Mouse (Mus musculus): ENCODE data around the gene Atp6v0e. TPM values are rescaled to one million over a fixed set of nuclear protein-coding genes. Genes with fewer than 3 reads are reported as not detected.

Atp6v0e gene
- polyA plus RNA-seq, 1 experiment from 2014 or later = 255 TPM

DNA sequence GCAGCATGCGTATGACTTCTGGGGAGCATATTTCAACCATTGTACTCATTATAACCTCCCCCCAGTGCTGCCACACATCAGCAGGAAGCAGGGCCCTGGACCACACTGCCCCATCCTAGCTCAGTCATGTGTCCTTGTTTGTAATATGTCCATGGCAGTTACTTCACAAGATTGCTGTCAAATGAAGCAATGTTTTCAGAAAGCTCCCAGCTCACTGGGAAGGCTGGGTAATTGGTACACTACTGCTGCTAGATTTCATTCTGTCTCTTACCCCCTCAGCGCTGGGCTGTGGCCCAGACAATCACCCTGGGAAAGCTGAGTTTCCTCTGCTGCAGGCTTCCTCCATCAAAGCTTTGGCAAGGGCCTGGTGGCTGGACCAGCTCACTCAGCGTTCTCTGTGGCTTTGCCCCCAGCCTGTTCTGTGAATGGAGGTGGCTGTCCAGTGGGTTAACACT lies 22.7 kb upstream of the Atp6v0e start:
- Histone ChIP-seq H3K36me3 (peaks cover 73% of the 10 kb centered on the region), H3K9ac (no peak overlapping the region), H3K4me3 (replicated peaks) (no peak overlapping the region), H3K4me1 (no peaks in the 10 kb centered on the region), H3K27ac (replicated peaks) (no peak overlapping the region), H3K9me3 (replicated peaks) (no peaks in the 10 kb centered on the region), H3K27me3 (no peaks in the 10 kb centered on the region), H3K4me2 (replicated peaks) (no peak overlapping the region)
- WGBS = 91% methylated on average over 3 of the region's 3 CpGs
- no peak for ATAC-seq (ENCODE audit: insufficient number of reproducible peaks, low FRiP score, low TSS enrichment, low read depth)

GRCm38 (mm10) chr17:26643456-26643855 lies 19.6 kb upstream of the Atp6v0e start:
- no peak overlapping the region for H3K4me2 ChIP-seq (replicated peaks)
- H3K9ac ChIP-seq = no peak overlapping the region
- no peaks in the 10 kb centered on the region for H3K9me3 ChIP-seq (replicated peaks)
- H3K27me3 ChIP-seq = no peaks in the 10 kb centered on the region
- peaks cover 76% of the 10 kb centered on the region for H3K36me3 ChIP-seq
- H3K4me3 ChIP-seq (replicated peaks) = no peak overlapping the region
- no peaks in the 10 kb centered on the region for H3K4me1 ChIP-seq
- ATAC-seq (ENCODE audit: insufficient number of reproducible peaks, low FRiP score, low TSS enrichment, low read depth) = no peak
- 85% methylated on average over 8 of the region's 8 CpGs for WGBS
- no peak overlapping the region; the same call in 1 of the 2 replicates for H3K27ac ChIP-seq (replicated peaks)

DNA sequence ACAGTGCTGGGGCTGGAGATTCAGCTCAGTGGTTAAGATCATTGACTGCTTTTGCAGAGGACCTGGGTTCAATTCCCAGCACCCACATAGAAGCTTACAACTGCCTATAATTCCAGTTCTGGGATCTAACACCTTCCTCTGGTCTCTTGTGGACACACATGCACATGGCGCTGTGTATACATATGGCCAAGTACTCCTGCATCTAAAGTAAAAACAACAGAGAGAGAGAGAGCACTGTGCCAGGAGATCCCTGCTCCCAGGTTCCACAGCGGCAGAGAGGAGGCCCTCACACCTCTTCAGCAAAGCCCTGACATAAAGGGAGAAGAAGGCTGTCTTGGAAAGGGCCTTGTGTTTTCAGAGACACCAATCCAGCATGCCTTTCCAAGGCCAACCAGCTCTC lies 19.0 kb upstream of the Atp6v0e start:
- H3K36me3 ChIP-seq = peaks cover 80% of the 10 kb centered on the region
- 0 out of 2 replicates have a peak overlapping the region, but pooled peaks have one; percentile 24 for H3K27ac ChIP-seq (replicated peaks)
- no peak overlapping the region for H3K4me3 ChIP-seq (replicated peaks)
- H3K4me2 ChIP-seq (replicated peaks) = no peak overlapping the region
- WGBS = 95% methylated on average over 2 of the region's 2 CpGs
- no peaks in the 10 kb centered on the region for H3K9me3 ChIP-seq (replicated peaks)
- H3K27me3 ChIP-seq = no peaks in the 10 kb centered on the region
- no peak overlapping the region for H3K9ac ChIP-seq
- no peak for ATAC-seq (ENCODE audit: insufficient number of reproducible peaks, low FRiP score, low TSS enrichment, low read depth)
- no peaks in the 10 kb centered on the region for H3K4me1 ChIP-seq

- WGBS = 77% methylated on average over 9 of the region's 9 CpGs
- Histone ChIP-seq H3K27me3 (no peaks in the 10 kb centered on the region), H3K36me3 (peaks cover 74% of the 10 kb centered on the region), H3K4me1 (no peaks in the 10 kb centered on the region), H3K4me3 (replicated peaks) (no peak overlapping the region), H3K9ac (no peak overlapping the region), H3K9me3 (replicated peaks) (no peaks in the 10 kb centered on the region), H3K4me2 (replicated peaks) (no peak overlapping the region), H3K27ac (replicated peaks) (0 out of 2 replicates have a peak overlapping the region, but pooled peaks have one; percentile 24)
- ATAC-seq (ENCODE audit: insufficient number of reproducible peaks, low FRiP score, low TSS enrichment, low read depth) = peak; percentile 47; the same call in 1 of the 2 replicates
These were observed 18.3 kb upstream of the Atp6v0e start for GRCm38 (mm10) chr17:26644509-26645410.

DNA sequence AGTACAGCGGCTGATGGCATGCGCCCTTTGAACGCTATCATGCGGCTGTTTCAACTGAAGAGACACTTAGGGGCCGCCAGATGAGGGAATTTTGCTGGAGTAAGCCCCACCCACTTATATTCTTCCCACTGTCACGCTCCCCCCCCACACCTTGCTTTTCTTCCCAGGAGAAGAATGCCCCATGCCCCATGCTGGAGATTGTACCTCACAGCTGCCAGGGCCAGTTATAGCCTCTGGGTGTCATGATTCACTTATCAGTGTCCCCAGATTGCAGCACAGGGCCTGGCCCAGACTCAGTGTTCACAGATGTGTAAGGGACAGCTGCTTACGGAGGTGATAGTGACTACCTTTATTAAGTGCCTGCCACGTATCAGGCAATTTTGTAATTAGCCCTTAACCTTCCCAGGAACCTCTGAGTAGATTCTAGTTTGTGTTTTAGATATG lies 17.6 kb upstream of the Atp6v0e start:
- H3K36me3 ChIP-seq = peaks cover 67% of the 10 kb centered on the region
- H3K9ac ChIP-seq = no peak overlapping the region
- no peak overlapping the region for H3K4me2 ChIP-seq (replicated peaks)
- 84% methylated on average over 8 of the region's 8 CpGs for WGBS
- H3K27ac ChIP-seq (replicated peaks) = 0 out of 2 replicates have a peak overlapping the region, but pooled peaks have one; percentile 7
- no peak overlapping the region for H3K4me3 ChIP-seq (replicated peaks)
- ATAC-seq (ENCODE audit: insufficient number of reproducible peaks, low FRiP score, low TSS enrichment, low read depth) = no peak
- H3K9me3 ChIP-seq (replicated peaks) = no peaks in the 10 kb centered on the region
- 0 out of 2 replicates have a peak, but pooled peaks cover 3% of the 10 kb centered on the region for H3K4me1 ChIP-seq
- H3K27me3 ChIP-seq = no peaks in the 10 kb centered on the region

DNA sequence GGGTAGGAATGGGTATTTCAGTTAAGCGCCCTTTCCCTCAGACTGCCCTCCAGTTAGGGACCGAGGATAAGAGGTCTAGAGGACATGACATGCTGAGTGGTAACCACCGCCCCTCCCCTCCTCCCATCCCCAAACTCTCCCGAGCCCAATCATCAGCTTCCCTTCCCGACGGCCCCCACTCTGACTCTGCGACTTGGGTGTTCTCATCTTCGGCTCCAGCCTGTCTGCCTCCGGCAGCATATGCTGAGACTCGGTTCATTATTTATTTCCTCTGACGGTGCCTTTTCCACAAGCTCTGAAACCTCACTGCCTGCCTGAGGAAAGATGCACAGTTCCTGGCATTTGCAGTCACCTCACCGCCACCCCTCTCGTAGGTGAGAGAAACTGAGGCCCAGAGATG lies 15.7 kb upstream of the Atp6v0e start:
- no peak for ATAC-seq (ENCODE audit: insufficient number of reproducible peaks, low FRiP score, low TSS enrichment, low read depth)
- Histone ChIP-seq H3K4me1 (0 out of 2 replicates have a peak, but pooled peaks cover 3% of the 10 kb centered on the region), H3K27me3 (no peaks in the 10 kb centered on the region), H3K36me3 (peaks cover 52% of the 10 kb centered on the region), H3K9me3 (replicated peaks) (no peaks in the 10 kb centered on the region), H3K9ac (no peak overlapping the region), H3K4me2 (replicated peaks) (no peak overlapping the region), H3K4me3 (replicated peaks) (no peak overlapping the region), H3K27ac (replicated peaks) (peak overlapping the region; percentile 8; the same call in 1 of the 2 replicates)
- 42% methylated on average over 13 of the region's 13 CpGs for WGBS

DNA sequence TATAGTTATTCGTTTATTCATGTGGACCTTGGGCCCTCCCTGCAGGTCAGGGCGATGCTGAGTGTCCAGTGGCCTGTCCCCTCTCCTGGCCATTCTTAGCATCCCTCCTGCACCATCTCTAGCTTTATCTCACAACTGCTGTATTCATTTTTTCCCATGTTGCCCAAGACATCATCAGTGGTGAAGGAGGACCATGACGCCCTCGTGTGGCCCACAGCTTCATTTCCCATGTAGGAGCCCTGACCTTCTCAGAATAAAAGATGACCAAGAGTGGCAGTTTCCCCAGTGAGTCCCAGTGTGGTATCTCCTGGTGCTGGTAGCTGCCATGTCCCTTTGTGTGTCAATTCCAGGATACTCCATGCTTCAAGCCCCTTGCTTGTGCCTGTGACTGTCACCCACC lies 13.5 kb upstream of the Atp6v0e start:
- Histone ChIP-seq H3K27ac (replicated peaks) (no peak overlapping the region), H3K36me3 (peaks cover 52% of the 10 kb centered on the region), H3K4me3 (replicated peaks) (no peak overlapping the region), H3K27me3 (no peaks in the 10 kb centered on the region), H3K9me3 (replicated peaks) (no peaks in the 10 kb centered on the region), H3K4me1 (0 out of 2 replicates have a peak, but pooled peaks cover 3% of the 10 kb centered on the region), H3K4me2 (replicated peaks) (no peak overlapping the region), H3K9ac (no peak overlapping the region)
- 86% methylated on average over 4 of the region's 4 CpGs for WGBS
- no peak for ATAC-seq (ENCODE audit: insufficient number of reproducible peaks, low FRiP score, low TSS enrichment, low read depth)

GRCm38 (mm10) chr17:26650451-26651363 lies 12.3 kb upstream of the Atp6v0e start:
- Histone ChIP-seq H3K27me3 (no peaks in the 10 kb centered on the region), H3K36me3 (peaks cover 52% of the 10 kb centered on the region), H3K27ac (replicated peaks) (peak overlapping the region; percentile 58), H3K9ac (no peak overlapping the region), H3K4me2 (replicated peaks) (no peak overlapping the region), H3K4me1 (0 out of 2 replicates have a peak, but pooled peaks cover 3% of the 10 kb centered on the region), H3K9me3 (replicated peaks) (no peaks in the 10 kb centered on the region), H3K4me3 (replicated peaks) (no peak overlapping the region)
- ATAC-seq (ENCODE audit: insufficient number of reproducible peaks, low FRiP score, low TSS enrichment, low read depth) = peak; percentile 49
- 60% methylated on average over 14 of the region's 14 CpGs for WGBS

DNA sequence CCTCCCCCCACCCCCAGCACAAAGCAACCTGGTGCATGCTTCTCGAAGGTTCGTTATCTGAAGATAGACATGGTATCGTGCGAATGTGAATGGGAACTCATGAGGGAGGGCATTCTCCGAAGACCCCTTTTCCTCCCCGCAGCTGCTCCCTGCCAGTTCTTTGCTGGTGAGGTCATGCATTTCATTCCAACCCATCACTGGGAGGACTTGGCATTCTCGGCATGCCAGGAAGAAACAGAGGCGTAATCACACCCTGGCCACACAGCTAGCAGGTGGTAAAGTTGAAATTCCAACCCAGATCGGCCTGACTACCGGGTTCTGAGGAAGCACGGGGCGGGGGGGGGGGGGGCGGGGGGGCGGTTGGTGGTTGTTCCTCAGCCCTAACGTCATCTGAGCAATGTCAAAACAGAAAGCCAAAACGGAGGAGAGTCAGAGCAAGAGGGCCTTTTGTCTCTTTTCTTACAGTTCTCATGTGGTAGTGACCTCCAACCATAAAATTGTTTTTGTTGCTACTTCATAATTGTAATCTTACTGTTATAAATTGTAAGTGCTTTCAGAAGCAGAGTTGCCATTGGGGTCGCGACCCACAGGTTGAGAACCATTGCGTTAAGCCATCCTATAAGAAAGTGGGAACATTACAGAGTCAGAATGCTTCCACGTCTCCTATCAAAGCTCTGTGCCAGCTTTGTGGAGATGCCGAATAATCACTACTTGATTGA lies 4.0 kb upstream of the Atp6v0e start:
- 43% methylated on average over 20 of the region's 21 CpGs for WGBS
- ATAC-seq (ENCODE audit: insufficient number of reproducible peaks, low FRiP score, low TSS enrichment, low read depth) = no peak
- H3K36me3 ChIP-seq = peaks cover 29% of the 10 kb centered on the region
- no peak overlapping the region for H3K4me2 ChIP-seq (replicated peaks)
- H3K4me1 ChIP-seq = peaks cover 10% of the 10 kb centered on the region
- no peaks in the 10 kb centered on the region for H3K27me3 ChIP-seq
- no peak overlapping the region for H3K9ac ChIP-seq
- H3K27ac ChIP-seq (replicated peaks) = no peak overlapping the region
- no peaks in the 10 kb centered on the region for H3K9me3 ChIP-seq (replicated peaks)
- H3K4me3 ChIP-seq (replicated peaks) = no peak overlapping the region

- H3K27me3 ChIP-seq = no peaks in the 10 kb centered on the region
- ATAC-seq (ENCODE audit: insufficient number of reproducible peaks, low FRiP score, low TSS enrichment, low read depth) = no peak
- peaks cover 13% of the 10 kb centered on the region for H3K4me1 ChIP-seq
- H3K4me3 ChIP-seq (replicated peaks) = no peak overlapping the region
- peaks cover 24% of the 10 kb centered on the region for H3K36me3 ChIP-seq
- no peak overlapping the region for H3K27ac ChIP-seq (replicated peaks)
- no peaks in the 10 kb centered on the region for H3K9me3 ChIP-seq (replicated peaks)
- no peak overlapping the region for H3K9ac ChIP-seq
- 71% methylated on average over 3 of the region's 3 CpGs for WGBS
- no peak overlapping the region for H3K4me2 ChIP-seq (replicated peaks)
These were observed 3.5 kb upstream of the Atp6v0e start for GRCm38 (mm10) chr17:26659573-26659915.

Data from embryonic facial prominence, embryonic 15.5 days (tissue).